Mouse (Mus musculus) C2C12 (cell line): ENCODE data around the gene Slc26a5.

Experiments used
- CEBPB ChIP-seq: IDR thresholded peaks from one replicate; pipeline ENCODE4 v1.6.1; 2011; ENCODE audit warnings: low read depth, mild to moderate bottlenecking, control low read depth, moderate library complexity
- CTCF ChIP-seq: IDR thresholded peaks from one replicate; pipeline ENCODE4 v1.5.1; 2011; ENCODE audit not compliant: control insufficient read depth, insufficient read depth, insufficient read length
- MAX ChIP-seq: IDR thresholded peaks from one replicate; pipeline ENCODE4 v1.6.1; 2011; ENCODE audit warnings: mild to moderate bottlenecking, control low read depth
- MYOD1 ChIP-seq: IDR thresholded peaks from one replicate; pipeline ENCODE4 v1.6.1; 2011; ENCODE audit warnings: low read depth; ENCODE audit not compliant: control insufficient read depth, insufficient read length
- USF1 ChIP-seq: IDR thresholded peaks from one replicate; pipeline ENCODE4 v1.6.1; 2011; ENCODE audit warnings: low read depth, mild to moderate bottlenecking, control low read depth, moderate library complexity

DNA sequence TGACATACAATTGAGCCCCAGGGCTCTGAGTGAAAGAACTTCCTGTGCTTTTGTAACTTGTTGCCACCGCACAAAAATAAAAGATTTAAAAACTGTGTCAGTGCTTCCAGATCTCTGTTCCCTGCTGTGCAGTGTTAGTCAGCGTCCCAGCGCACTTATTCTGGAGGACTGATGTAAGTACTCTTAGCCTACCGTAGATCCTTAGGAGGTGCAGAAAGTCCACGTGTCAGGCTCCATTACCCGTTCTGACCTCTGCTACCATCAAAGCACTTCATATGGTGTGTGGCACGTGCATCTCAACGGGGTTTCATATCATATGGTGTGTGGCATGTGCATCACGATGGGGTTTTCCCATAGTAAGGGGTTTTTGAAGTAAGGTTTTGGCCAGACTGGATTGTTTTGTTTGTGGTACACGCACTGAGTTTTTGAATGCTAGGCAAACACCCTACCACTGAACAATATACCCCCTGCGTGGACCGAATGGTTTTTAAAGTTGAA lies 61.7 kb downstream of the Slc26a5 start:
- TF ChIP-seq CTCF, result no peak
- no peak for TF ChIP-seq USF1
- TF ChIP-seq MAX, result no peak
- no peak for TF ChIP-seq CEBPB
- TF ChIP-seq MYOD1, result no peak
